In the genomic region with DNA sequence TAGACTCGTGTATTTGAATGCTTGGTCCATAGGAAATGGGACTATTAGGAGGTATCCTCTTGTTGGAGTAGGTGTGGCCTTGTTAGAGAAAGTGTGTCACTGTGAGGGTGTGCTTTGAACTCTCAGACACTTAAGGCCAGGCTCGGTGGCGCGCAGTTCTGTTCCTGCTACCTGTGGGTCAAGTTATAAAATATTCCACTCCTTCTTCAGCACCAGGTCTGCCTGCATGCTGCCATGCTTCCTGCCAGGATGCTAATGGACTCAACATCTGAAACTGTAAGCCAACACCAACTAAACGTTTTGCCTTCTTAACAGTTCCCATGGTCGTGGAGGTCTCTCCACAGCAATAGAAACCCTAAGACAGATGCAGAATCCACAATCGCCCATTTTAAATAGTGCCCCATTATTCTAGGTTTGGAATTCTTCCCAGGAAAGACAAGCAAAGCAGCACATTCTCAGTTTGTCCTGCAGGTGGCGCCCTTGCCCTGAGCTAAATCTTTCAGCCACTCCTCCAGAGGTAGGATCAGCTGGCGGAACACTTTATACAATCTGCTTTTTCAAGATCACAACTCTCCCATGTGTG, we compare ENCODE assay signal across 8 mouse cellular contexts.
DNase-seq lines count a peak whose midpoint lies in the region; ATAC-seq and TF ChIP-seq lines count a peak whose summit lies in the region.

No protein-coding gene starts in this region.

- WGBS in kidney, embryonic 16.5 days = 21% methylated on average over 9 of the region's 9 CpGs
- 23% methylated on average over 9 of the region's 9 CpGs for WGBS in liver, adult 2 months
- WGBS in olfactory bulb, adult 2 months = 20% methylated on average over 9 of the region's 9 CpGs

- H3K27me3 ChIP-seq in kidney, embryonic 16.5 days (ENCODE audit: insufficient read depth, low read length) = no peaks in the 10 kb centered on the region
- H3K27me3 ChIP-seq in liver, adult 2 months (ENCODE audit: control insufficient read depth, insufficient read depth, low read length) = no peaks in the 10 kb centered on the region

- no peak for TF ChIP-seq POLR2A in liver, adult 2 months (IDR thresholded peaks at IDR 0.05; ENCODE audit: extremely low read depth, insufficient read depth, low read length)
- no peak for TF ChIP-seq POLR2A in olfactory bulb, adult 2 months (IDR thresholded peaks at IDR 0.05; ENCODE audit: insufficient read depth, low read depth, low read length)

- DNase-seq in A20 (ENCODE audit: low read depth, low spot score) = peak; percentile 50
- peak; percentile 71 for DNase-seq in adrenal gland, adult 2 months
- peak; percentile 91 for DNase-seq in embryo, embryonic 10 days (ENCODE audit: low spot score)
- peak; percentile 39 to 47 for DNase-seq in gastrocnemius, postnatal 36 days
- DNase-seq in liver, adult 2 months (ENCODE audit: extremely low read depth, low read depth, low spot score) = peak; percentile 48
- DNase-seq in urinary bladder, postnatal 36 days (ENCODE audit: low spot score in 2 of 2) = peak; percentile 38 to 60

- H3K4me1 ChIP-seq in kidney, embryonic 16.5 days (ENCODE audit: insufficient read depth, low read length) = peaks cover 4% of the 10 kb centered on the region; the same call in 1 of the 2 replicates
- no peaks in the 10 kb centered on the region for H3K4me1 ChIP-seq in liver, adult 2 months (ENCODE audit: control insufficient read depth, insufficient read depth, low read length)
- H3K4me1 ChIP-seq in olfactory bulb, adult 2 months (ENCODE audit: control insufficient read depth, insufficient read depth, low read length) = no peaks in the 10 kb centered on the region

- no peaks in the 10 kb centered on the region for H3K79me2 ChIP-seq in liver, adult 2 months (ENCODE audit: control insufficient read depth, insufficient read depth, low read length)

- no peaks in the 10 kb centered on the region for H3K9me3 ChIP-seq in kidney, embryonic 16.5 days (ENCODE audit: low read length)

- TF ChIP-seq CTCF in liver, adult 2 months (IDR thresholded peaks at IDR 0.05; ENCODE audit: low read depth, low read length) = peak; percentile 84
- 0 out of 2 replicates have a peak, but pooled peaks have one; percentile 8 for TF ChIP-seq CTCF in olfactory bulb, adult 2 months (IDR thresholded peaks at IDR 0.05; ENCODE audit: insufficient read depth, low read depth, low read length)

- intact Hi-C loops in gastrocnemius, postnatal 36 days (cut with DNase I) = loop anchor here (2.0 kb wide), 1 partner anchor 158 kb away; no protein-coding TSS in a partner anchor

- ATAC-seq in kidney, embryonic 16.5 days (ENCODE audit: low FRiP score, low TSS enrichment) = peak; percentile 51; the same call in 1 of the 2 replicates

- no peak overlapping the region for H3K9ac ChIP-seq in kidney, embryonic 16.5 days (replicated peaks; ENCODE audit: low read length)
- H3K9ac ChIP-seq in liver, adult 2 months (ENCODE audit: low read depth, low read length) = no peak overlapping the region

- H3K4me3 ChIP-seq in kidney, embryonic 16.5 days (ENCODE audit: low read length) = no peak overlapping the region
- H3K4me3 ChIP-seq in liver, adult 2 months (ENCODE audit: insufficient read depth, low read depth, low read length) = no peak overlapping the region
- no peak overlapping the region for H3K4me3 ChIP-seq in olfactory bulb, adult 2 months (ENCODE audit: insufficient read depth, low read depth, low read length)

- no peak overlapping the region for H3K4me2 ChIP-seq in kidney, embryonic 16.5 days (replicated peaks; ENCODE audit: low read depth, low read length)

- no peak overlapping the region for H3K27ac ChIP-seq in kidney, embryonic 16.5 days (ENCODE audit: low read length)
- no peak overlapping the region for H3K27ac ChIP-seq in liver, adult 2 months (replicated peaks; ENCODE audit: insufficient read depth, low read depth, low read length)
- H3K27ac ChIP-seq in olfactory bulb, adult 2 months (ENCODE audit: insufficient read depth, low read depth, low read length) = no peak overlapping the region

- H3K36me3 ChIP-seq in kidney, embryonic 16.5 days (ENCODE audit: insufficient read depth, low read length) = no peaks in the 10 kb centered on the region
- H3K36me3 ChIP-seq in liver, adult 2 months (ENCODE audit: control insufficient read depth, insufficient read depth, low read length) = no peaks in the 10 kb centered on the region
